Mouse (Mus musculus): Measurements from ENCODE around the gene 4931428F04Rik. TPM values are rescaled to one million over a fixed set of nuclear protein-coding genes. Genes with fewer than 3 reads are reported as not detected.

Gene 4931428F04Rik
- total RNA-seq, 2 experiments from 2014 or later: 0.93 to 2.7 TPM

DNA sequence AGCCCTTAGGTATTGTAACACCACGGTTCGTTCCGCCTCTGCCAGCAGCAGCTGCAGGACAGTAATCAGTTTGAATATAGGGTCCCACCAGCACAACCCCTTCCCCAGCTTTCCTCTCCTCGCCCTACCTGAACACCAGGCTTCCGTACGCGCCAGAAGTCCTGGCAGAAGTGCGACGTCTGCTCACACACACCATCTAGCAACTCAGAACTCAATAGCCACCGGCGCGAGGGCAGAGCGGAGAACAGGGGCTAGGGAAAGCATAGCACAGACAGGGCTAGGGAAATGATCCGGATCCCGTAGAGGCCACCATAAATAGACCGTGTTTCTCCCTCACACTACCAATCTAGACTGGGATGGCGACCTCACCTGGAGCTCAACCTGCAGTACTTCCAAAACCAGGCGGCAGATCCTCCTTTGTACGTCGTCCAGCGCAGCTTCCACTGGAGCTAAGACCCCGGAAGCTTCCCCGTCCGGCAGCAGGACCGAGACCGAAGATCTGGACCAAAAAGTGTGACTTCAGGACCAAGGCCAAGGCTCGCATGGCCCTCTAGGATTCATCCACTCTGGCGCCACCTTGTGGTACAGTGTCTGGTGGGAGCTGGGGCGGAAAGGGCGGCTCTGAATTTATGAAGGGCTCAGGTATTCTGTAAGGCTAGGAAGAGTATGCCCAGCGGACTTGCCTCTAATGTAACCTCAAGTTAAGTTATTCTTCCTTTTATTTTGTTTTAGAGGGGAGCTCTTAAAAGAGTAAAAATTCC, 1.1 kb upstream of the 4931428F04Rik start:
- peak; percentile 51 for ATAC-seq (replicated peaks; ENCODE audit: poor library complexity, severe bottlenecking)

- peak; percentile 78 for ATAC-seq (replicated peaks; ENCODE audit: poor library complexity, severe bottlenecking)
Observed at GRCm38 (mm10) chr8:105288958-105289732, 519 bp downstream of the 4931428F04Rik start.

DNA sequence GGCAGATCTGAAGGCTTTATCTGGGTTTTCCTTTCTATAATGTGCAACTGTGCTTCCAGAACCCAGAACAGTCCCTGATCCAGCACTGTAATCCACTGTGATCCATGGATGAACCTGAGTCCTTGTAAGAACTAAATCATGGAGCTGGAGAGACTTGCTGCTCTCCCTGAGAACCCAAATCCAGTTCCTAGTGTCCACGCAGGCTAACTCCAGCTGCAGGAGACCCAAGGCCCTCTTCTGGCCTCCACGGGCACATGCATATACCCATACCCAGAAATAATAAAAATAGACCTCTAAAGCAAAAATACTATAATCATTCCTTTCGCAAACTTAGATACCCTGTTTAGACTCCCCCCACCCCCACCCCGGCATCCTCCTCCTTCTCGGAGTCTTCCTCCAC, 1.4 kb downstream of the 4931428F04Rik start:
- ATAC-seq (replicated peaks; ENCODE audit: poor library complexity, severe bottlenecking): no peak

GRCm38 (mm10) chr8:105286907-105287306, 2.8 kb downstream of the 4931428F04Rik start:
- ATAC-seq (replicated peaks; ENCODE audit: poor library complexity, severe bottlenecking): no peak

DNA sequence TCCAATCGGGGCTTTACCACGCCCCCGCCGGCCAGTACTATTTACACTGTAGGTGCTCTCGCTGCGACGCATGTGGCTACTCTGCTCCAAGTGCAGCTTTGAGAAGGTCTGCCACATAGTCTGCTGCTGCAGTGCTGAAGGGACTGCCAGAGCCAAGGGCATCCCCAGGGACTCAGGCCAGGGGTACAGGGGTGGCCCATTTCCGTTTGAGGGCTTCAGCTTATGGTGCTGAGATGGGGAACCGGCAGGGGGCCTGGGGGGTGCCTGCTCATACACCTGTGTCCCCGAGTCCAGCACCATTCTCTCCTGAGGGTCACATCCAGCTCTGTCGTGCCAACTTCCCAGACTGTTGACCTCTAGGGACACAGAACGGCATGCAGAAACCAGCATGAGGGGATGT, 4.2 kb downstream of the 4931428F04Rik start:
- no peak for ATAC-seq (replicated peaks; ENCODE audit: poor library complexity, severe bottlenecking)

DNA sequence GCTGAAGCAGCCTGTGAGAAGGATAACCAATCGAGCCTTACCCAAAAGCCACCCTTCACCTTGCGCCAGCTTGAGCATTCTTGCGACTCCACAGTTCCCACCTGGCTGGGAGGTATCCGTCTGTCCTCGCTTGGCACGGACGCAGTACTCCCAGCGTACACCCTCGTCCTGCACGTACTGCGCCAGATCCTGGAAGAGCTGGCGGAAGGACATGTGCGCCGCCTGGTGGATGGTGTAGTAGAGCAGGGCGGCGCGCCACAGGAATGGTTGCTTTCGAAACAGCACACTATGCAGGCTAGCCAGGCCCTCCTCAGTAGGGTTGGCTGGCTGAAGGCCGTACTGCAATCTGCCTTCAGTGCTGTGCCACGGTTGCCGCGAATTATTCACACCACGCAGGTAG, 6.6 kb downstream of the 4931428F04Rik start:
- ATAC-seq (replicated peaks; ENCODE audit: poor library complexity, severe bottlenecking): peak; percentile 71

GRCm38 (mm10) chr8:105282239-105282638, 7.4 kb downstream of the 4931428F04Rik start:
- no peak for ATAC-seq (replicated peaks; ENCODE audit: poor library complexity, severe bottlenecking)

GRCm38 (mm10) chr8:105281821-105282220, 7.8 kb downstream of the 4931428F04Rik start:
- no peak for ATAC-seq (replicated peaks; ENCODE audit: poor library complexity, severe bottlenecking)

- ATAC-seq (replicated peaks; ENCODE audit: poor library complexity, severe bottlenecking): no peak
Observed at GRCm38 (mm10) chr8:105280567-105280966, 9.1 kb downstream of the 4931428F04Rik start.

- ATAC-seq (replicated peaks; ENCODE audit: poor library complexity, severe bottlenecking): peak; percentile 61
Observed at GRCm38 (mm10) chr8:105278911-105279334, 10.7 kb downstream of the 4931428F04Rik start.

GRCm38 (mm10) chr8:105276292-105277120, 13.2 kb downstream of the 4931428F04Rik start:
- ATAC-seq (replicated peaks; ENCODE audit: poor library complexity, severe bottlenecking): peak; percentile 60

DNA sequence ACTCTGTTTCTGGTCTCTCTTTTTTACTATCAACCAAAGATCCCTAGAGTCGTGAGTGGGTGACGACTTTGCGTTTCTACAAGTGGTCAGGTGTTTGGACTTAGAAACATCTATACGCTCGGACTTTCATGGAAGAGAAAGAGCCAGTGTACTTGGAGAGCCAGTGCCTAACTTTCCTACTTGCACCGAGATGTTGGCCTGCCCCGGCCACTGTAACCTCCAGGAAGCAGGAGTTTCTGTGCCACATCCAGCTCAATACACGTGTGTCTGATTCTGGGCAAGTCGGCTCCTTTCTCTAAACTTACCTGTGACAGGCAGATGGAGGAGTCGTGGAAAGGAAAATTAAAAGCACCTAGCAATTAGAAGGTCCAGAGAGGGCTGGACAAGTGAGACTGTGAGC, 13.8 kb downstream of the 4931428F04Rik start, which contains the start of gene Nol3:
Nol3 (plus strand) TSS at position 301 of the 400 bp plus-strand sequence.
- ATAC-seq (replicated peaks; ENCODE audit: poor library complexity, severe bottlenecking): no peak

- ATAC-seq (replicated peaks; ENCODE audit: poor library complexity, severe bottlenecking): no peak
Observed at GRCm38 (mm10) chr8:105275387-105275786, 14.3 kb downstream of the 4931428F04Rik start.

DNA sequence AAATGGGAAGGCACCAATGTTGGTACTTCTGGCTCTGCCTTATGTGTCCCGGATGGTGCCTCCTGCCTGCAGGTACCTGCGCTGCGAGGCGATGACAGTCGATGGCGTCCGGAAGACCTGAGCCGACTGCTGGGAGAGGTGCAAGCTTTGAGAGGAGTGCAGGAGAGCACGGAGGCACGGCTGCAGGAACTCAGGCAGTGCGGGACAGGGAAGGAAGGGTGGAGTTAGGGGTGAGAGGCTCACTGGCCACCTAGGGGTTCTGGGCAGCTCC, 18.8 kb downstream of the 4931428F04Rik start:
- ATAC-seq (replicated peaks; ENCODE audit: poor library complexity, severe bottlenecking): no peak

DNA sequence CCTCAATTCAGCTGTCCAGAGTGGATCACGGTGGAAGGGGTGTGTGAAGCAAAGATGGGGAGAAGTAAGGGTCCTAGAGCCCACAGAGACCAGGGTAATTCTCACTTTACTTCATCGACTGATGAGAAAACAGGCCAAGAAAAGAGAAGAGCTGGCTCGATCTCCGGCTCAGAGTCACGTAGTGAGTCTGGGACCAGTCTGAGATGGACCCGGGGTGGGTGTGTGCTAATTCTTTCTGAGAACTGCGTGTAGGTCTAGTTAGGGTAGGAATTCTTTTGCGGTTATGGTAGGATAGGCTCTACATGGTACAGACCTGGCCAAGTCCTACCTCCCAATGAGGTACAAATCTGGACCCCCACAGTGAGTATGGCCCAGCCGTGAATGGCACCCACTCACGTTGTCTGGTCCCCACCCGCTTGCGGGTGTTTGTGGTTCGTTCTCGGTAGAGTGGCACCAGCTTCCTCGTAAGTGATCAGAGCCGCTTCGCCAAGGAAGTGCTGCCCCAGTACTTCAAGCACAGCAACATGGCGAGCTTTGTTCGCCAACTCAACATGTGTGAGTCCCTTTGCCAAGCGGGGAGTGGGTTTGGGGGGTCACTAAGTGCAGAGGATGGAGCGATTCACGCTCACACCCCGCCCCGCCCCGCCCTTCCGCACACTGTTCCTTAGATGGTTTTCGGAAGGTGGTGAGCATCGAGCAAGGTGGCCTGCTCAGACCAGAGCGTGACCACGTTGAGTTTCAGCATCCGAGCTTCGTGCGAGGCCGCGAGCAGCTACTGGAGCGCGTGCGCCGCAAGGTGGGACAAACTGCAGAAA, 19.4 kb downstream of the 4931428F04Rik start:
- no peak for ATAC-seq (replicated peaks; ENCODE audit: poor library complexity, severe bottlenecking)

GRCm38 (mm10) chr8:105269461-105269947, 20.2 kb downstream of the 4931428F04Rik start, which contains the start of gene Hsf4:
Hsf4 (plus strand) TSS chr8:105269801.
- ATAC-seq (replicated peaks; ENCODE audit: poor library complexity, severe bottlenecking): peak; percentile 44

GRCm38 (mm10) chr8:105269075-105269458, 20.6 kb downstream of the 4931428F04Rik start:
- no peak for ATAC-seq (replicated peaks; ENCODE audit: poor library complexity, severe bottlenecking)

- ATAC-seq (replicated peaks; ENCODE audit: poor library complexity, severe bottlenecking): peak; percentile 27
Observed at GRCm38 (mm10) chr8:105268342-105269074, 21.2 kb downstream of the 4931428F04Rik start.

DNA sequence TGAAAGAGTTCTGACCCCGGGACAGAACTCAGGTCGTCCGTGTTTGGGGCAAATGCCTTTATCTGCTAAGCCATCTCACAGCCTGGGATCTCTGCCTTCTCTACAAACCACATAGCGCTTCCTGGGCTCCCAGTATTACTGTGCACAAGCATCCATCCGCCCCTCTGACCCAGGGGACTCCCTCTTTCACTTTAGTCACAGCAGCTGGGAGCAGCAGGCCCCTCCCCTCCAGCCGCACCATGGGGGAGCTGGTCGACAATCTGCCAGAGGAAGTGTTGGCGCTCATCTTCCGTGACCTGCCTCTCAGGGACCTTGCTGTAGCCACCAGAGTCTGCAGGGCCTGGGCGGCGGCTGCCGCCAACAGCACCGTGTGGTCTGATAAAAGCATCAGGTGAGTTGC, 22.9 kb downstream of the 4931428F04Rik start:
- no peak for ATAC-seq (replicated peaks; ENCODE audit: poor library complexity, severe bottlenecking)

All from granulocyte monocyte progenitor cell, adult 5-6 weeks (primary cell).